Mouse (Mus musculus): ENCODE data around the gene Olfr600.
"Not testable (repeated sequence)": the region's sequence is repeated elsewhere in the genome, so short reads cannot be mapped to it uniquely, and the experiment has no call there.

The Olfr600 gene

GRCm38 (mm10) chr7:103349569-103349968, at the start of gene Olfr600:
Gene Olfr600 (minus strand): TSS chr7:103349669.
- no peak for DNase-seq (ENCODE audit: low read depth, low spot score)

GRCm38 (mm10) chr7:103398981-103399380, 49.5 kb upstream of the Olfr600 start:
- no peak for DNase-seq (ENCODE audit: low read depth, low spot score)

GRCm38 (mm10) chr7:103397758-103398157, 48.3 kb upstream of the Olfr600 start:
- no peak for DNase-seq (ENCODE audit: low read depth, low spot score)

GRCm38 (mm10) chr7:103386077-103386476, 36.6 kb upstream of the Olfr600 start, which contains the start of gene Olfr603:
Gene Olfr603 (minus strand): TSS chr7:103386177.
- DNase-seq (ENCODE audit: low read depth, low spot score): no peak

GRCm38 (mm10) chr7:103362555-103362954, 13.1 kb upstream of the Olfr600 start, which contains the start of gene Olfr601:
Gene Olfr601 (minus strand): TSS chr7:103362655.
- DNase-seq (ENCODE audit: low read depth, low spot score): no peak

GRCm38 (mm10) chr7:103335617-103336016, 13.9 kb downstream of the Olfr600 start, which contains the start of gene Olfr599:
Gene Olfr599 (plus strand): TSS chr7:103335917.
- DNase-seq (ENCODE audit: low read depth, low spot score): no peak

GRCm38 (mm10) chr7:103323268-103323667, 26.2 kb downstream of the Olfr600 start, which contains the start of gene Olfr598:
Gene Olfr598 (plus strand): TSS chr7:103323568.
- DNase-seq (ENCODE audit: low read depth, low spot score): no peak

GRCm38 (mm10) chr7:103316015-103316414, 33.5 kb downstream of the Olfr600 start, which contains the start of gene Olfr597:
Gene Olfr597 (plus strand): TSS chr7:103316315.
- not testable (repeated sequence) for DNase-seq (ENCODE audit: low read depth, low spot score)

- not testable (repeated sequence) for DNase-seq (ENCODE audit: low read depth, low spot score)
Measured at GRCm38 (mm10) chr7:103305348-103305747, 44.1 kb downstream of the Olfr600 start, which contains the start of gene Olfr596. Gene Olfr596 (plus strand): TSS chr7:103305648.
